Mouse (Mus musculus) megakaryocyte, adult 5-6 weeks (primary cell): ENCODE data around the gene Nynrin. TPM values are rescaled to one million over a fixed set of nuclear protein-coding genes. Genes with fewer than 3 reads are reported as not detected.

Experiments
- ATAC-seq: 2 replicates; pipeline ENCODE4 v1.8.0; 2016; ENCODE audit warnings: mild to moderate bottlenecking, inconsistent platforms; ENCODE audit not compliant: poor library complexity, severe bottlenecking
- total RNA-seq, 2 experiments: library from RNA; stranded (forward) in 1 of 2; stranded (reverse) in 1 of 2; fragments of 153-499, 151-499 nt in 1 of 2; fragments of 221-1000, 200-1000 nt in 1 of 2; gene quantifications; 2 replicates each; pipeline versions ENCODE4 v1.2.3 to v1.2.4; 2015 to 2017

The Nynrin gene
- total RNA-seq, 2 experiments from 2014 or later = 1.4 to 1.6 TPM

DNA sequence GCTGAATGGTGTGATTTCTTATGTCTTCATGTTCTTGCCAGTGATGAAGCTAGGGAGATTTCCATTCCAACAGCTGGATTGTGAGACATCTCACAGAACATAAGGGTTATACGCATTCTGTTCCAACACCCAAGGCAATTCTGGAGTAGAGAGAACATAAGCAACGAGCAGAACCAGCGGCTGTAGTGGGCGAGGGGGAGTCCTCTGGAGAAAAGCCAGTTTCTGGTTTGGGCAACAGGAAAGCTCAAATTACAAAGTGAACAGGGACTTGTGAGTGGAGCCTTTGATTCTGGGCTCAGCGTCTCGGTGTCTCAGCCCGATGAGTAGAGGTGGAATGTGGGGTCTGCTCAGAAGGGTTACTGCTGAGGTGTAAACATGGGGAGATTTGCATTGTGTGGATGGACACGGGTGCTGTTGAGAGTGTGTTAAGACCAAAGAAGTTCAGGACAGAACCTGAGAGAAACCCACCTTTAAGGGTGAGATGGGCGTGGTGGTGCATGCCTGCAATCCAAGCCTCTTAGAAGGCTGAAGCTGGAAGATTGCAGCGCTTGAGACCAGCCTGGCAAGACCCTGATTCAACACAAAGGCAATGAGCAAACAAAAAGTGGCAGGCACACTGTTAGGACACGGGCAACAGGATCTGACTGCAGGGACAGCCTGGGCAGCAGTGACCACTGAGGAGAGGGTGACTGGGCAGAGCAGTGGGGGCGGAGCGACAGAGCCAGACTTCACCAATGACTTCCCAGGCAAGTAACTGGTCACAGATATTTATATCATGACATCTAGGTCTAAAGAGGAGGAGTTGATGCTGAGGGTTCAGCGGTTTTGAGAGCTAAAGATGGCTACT lies 23.9 kb downstream of the Nynrin start:
- no peak for ATAC-seq

DNA sequence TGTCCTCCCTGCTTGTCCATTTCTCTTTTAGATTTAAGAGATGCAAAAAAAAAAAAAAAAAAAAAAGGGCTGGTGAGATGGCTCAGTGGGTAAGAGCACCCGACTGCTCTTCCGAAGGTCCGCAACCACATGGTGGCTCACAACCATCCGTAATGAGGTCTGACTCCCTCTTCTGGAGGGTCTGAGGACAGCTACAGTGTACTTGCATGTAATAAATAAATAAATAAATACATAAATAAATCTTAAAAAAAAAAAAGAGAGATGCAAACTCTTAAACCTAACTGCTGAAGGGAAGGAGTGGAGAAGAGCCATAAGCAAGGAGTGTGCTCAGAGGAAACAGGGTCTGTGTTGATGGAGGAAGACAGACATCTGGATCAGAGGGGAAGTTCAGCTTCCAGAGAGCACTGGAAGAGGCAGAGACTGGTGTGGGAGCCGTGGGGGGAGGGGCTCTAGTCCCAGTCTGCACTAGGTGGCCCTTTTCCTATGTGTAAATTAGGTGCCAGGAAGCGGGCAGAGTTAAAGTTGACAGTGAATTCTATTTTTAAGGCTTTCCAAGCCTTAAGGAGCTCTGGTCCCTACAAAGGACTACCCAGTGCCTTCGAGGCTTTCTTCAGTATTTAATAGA lies 24.6 kb downstream of the Nynrin start:
- no peak for ATAC-seq

DNA sequence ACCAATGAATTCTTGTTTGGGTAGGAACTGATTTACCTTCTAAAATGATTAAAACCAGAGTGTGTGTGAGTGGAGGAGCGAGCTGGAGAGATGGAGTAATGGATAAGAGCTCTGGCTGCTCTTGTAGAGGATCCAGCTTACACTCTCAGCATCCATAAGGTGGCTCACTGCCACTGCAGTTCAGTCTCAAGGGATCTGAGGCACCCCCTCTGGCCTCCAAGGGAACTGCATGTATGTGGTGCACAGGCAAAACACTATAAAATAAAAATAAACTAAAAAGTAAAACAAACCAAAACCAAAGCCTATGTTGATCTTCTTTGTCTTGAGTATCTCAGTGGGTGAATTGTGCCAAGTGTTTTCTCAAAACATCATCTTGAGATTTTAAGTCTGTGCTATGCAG lies 25.8 kb downstream of the Nynrin start:
- ATAC-seq = peak; percentile 85

DNA sequence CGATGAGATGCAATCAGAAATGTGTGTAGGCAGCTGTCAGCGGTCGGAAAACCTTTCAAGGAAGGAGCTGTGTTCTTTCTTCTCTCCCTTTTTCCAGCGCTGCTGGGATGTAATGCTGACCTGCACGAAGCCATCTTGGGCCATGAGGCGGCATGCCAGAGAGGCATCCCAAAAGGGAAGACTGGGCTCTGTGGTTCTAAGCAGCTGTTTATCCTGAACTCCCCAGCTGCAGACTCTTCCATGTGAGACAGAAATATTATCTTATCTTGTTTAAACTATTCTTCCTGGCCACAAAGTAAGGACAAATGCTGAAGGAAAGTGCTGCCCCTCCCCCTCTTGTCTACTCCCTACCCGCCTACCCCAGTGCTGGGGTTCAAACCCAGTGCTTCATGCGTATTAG lies 27.2 kb downstream of the Nynrin start:
- ATAC-seq = no peak

DNA sequence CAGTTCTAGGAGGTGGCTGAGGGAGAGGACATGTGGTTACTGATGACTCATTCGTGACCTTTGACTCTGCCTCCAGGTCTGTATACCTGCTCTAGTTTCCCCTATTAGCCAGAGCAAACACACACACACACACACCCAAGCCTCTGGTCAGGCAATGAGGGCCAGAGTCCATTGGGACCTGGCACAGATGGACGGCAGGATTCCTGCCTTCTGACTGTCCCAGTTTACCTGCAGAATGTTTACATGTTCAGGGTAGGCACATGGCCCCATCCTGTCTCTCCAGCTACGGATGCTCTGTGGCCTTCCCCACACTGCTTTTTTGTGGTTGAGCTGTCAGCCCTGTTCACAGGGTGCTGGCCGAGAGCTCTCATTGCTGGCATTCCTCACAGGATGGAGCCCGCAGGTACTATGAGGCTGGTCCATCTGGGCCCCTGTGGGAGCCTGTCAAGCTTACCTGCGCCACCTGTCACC lies 28.4 kb downstream of the Nynrin start:
- ATAC-seq = no peak

DNA sequence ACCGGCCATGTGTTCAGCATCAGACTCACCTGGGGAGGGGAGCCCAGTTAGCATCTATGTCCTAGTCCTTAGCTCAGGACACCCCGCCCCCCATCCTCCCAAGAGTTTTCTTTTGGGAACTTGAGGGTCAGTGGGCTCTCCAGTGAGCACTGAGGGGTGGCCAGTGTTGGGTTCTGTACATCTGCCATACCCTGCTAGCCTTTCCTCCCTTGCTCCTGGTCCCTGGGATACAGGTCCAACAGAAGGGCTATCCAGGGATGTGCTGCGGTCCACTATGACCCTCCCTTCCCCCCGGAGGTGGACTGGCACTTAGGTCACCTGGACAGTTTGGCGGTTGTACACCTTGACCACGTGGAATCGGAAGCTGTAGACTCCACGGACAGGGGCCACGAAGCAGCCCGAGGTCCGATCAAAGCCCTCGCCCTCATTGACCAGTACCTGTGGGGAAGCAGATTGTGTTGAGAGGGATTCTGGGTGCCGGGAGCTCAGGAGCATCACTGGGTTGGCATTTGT lies 29.4 kb downstream of the Nynrin start:
- no peak for ATAC-seq

DNA sequence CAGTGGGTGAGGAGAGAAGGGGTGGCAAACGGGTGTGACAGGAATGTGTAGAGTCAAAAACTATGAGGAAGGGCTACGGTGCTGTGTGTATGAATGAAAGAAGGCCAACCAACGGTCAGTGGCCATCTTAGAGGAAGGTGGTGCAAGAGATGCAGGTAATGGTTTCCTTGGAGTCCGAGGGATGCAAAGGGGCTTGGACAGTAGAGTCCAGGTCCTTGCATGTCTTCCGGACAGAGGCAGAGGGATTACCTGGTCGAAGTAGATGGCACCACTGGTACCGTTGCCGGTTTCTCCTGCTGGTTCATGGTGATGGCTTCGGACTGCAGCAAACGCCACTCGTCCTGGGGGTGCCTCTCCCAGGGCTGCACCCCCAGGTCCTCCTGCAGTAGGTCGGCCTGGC lies 29.9 kb downstream of the Nynrin start:
- ATAC-seq = no peak

DNA sequence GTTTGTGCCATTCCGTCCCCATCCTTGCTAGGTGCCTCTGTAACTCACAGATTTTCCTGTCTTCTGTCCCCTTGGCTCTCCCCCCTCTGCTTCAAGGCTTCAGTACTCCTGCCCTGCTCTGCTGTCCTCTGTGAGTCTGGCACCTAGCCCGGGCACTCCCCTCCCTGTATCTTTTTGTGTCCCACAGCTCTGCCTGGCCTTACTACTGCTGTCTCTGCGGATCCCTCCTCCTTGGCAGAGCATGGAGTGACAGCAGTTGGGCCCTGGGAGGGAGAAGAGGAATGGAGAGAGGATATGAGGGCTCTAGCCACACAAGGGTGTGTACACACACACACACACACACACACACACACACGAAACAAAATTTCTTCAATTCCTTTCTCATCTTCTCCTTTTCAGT lies 30.4 kb downstream of the Nynrin start, which contains the start of gene Cbln3:
Cbln3 (minus strand) TSS at position 227 of the 400 bp plus-strand sequence.
- 0 out of 2 replicates have a peak, but pooled peaks have one; percentile 2 for ATAC-seq

DNA sequence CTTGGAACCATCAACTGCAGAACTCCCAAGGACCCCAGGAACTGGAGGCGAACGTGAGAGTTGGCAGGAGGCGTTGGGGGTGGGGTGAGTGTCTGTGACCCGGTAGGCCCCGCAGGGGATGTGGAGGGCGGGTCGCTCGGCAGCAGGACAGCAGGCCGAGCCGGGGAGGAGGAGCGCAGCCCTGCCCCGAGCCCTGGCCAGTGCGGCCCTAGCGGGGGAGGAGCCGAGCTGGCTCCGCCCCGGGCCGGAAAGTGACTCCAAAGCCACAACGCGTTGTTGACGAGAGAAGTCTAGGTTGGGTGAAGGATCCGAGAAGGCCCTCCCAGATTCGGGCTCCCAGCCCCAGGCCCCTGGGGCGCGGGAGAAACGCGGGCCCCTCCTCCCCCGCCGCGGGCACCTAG lies 30.9 kb downstream of the Nynrin start, which contains the start of gene Khnyn:
Khnyn (plus strand) TSS at position 235 of the 401 bp plus-strand sequence.
- ATAC-seq = peak; percentile 84

DNA sequence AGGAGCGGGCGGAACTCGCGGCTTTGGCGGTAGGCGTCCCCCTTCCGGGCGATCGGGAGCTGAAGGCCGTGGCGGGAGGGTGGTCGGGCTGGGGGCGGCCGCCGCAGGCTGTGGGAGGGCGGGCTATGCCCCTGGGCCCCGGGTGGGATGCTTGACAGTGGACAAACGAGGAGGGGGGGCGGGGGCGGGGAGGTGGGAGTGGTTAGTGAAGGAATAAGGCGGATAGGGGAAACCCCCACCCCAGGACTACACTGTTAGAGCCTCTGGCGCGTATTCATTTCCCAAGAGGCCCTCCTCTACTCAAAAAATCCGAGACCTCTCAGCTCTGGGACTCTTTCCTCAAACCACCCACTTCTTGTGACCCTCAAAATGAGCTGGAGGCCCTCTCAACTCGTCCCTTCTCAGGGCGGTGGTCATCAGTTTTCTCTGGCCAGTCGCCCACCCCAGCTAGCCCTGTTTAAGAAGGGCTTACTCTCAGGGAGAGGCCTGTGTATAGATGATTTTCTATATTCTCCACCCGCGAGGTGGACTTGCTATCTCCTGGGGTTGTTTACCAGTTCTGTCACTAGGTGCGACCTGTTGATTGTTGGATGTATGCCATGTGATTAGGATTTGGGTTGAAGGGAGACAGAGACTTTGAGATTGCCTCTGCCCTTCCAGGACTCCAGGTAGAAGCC lies 31.4 kb downstream of the Nynrin start:
- peak; percentile 7 for ATAC-seq

DNA sequence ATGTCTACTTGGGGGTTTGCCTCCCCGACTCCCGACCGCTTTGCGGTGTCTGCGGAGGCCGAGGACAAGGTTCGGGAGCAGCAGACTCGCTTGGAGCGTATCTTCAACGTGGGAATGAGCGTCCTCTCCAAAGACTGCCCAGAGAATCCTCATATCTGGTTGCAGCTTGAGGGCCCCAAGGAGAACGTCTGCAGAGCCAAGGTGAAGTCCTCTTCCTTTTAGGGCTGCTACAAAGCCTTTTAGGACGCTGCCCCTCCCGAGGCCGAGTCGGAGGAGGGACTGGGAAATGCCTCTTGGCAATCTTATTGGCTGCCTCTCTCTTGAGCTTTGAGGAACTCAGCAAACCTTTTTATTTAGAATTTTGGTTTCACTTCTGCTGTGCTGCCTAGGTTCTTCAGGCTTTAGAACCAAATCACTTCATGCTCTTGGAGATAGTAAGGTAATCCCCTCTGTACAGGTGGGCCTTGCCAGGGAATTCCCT lies 32.0 kb downstream of the Nynrin start:
- peak; percentile 69 for ATAC-seq

DNA sequence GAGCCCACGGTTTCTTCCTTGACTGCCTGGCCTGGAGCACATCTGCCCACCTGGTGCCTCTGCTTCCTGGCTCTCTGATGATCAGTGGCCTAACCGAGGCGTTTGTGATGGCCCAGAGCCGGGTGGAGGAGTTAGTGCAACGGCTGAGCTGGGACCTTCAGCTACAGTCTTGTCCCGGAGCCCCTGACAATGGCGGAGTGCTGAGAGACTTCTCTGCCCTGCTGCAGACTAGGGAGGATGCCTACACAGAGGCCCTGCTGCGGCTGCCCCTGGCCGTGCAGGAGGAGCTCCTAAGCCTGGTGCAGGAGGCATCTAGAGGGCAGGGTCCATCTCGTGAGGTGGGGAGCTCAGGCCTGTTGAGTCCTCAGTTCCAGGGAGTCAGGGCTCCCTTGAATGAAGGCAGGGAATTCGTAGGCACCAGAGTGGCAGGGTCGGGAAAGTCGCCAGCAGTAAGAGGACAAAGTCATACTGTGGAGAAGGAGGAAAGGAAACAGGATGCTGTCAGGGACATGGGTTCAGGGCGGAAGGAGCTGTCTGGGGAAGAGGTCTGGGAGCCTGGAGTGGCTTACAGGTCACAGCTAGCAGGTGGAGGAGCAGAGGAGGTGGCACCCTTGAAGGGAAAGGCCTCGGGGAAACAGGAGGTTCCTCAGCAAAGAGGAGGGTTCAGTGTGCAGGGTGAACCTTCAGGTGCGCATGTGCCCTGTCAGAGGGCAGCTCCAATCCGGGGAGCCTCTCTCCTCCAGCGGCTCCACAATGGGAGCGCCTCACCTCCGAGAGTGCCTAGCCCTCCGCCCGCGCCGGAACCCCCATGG lies 33.0 kb downstream of the Nynrin start:
- ATAC-seq = no peak

DNA sequence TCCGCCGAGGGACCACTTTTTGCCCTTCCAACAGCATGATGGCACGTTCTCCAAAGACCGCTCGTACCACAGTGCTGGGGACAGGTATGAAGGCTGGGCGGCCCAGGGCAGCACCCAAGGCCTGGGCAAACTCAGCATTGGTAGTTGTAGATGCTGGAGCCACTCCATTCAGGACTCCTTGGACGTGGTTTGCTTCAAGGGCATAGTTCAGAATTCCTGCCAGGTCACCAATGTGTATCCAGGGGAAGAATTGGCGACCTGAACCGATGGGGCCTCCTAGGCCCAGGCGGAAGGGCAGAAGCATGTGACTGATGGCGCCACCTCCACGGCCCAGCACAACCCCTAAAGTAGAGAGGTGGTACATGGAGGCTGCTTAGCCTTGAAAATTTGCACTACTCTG lies 43.9 kb downstream of the Nynrin start:
- ATAC-seq = no peak

DNA sequence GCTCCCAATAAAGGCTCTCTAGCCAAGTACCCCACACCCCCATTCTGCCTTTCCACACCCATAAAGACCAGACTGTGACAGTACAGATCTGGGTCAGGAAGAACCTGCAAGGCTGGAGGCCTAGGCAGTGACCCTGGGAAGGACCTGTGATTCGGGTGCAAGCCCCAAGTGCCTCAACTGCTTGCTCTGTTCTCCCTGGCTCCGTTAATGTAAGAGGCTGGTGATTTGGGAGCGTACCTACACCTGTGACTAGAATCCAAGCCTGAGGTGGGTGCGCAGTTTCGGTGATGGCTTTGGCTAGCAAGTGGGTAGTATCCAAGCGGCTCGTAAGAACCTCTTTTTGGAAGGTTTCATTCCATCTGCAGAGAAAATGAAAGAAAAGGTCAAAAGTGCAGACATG lies 45.1 kb downstream of the Nynrin start:
- ATAC-seq = no peak

DNA sequence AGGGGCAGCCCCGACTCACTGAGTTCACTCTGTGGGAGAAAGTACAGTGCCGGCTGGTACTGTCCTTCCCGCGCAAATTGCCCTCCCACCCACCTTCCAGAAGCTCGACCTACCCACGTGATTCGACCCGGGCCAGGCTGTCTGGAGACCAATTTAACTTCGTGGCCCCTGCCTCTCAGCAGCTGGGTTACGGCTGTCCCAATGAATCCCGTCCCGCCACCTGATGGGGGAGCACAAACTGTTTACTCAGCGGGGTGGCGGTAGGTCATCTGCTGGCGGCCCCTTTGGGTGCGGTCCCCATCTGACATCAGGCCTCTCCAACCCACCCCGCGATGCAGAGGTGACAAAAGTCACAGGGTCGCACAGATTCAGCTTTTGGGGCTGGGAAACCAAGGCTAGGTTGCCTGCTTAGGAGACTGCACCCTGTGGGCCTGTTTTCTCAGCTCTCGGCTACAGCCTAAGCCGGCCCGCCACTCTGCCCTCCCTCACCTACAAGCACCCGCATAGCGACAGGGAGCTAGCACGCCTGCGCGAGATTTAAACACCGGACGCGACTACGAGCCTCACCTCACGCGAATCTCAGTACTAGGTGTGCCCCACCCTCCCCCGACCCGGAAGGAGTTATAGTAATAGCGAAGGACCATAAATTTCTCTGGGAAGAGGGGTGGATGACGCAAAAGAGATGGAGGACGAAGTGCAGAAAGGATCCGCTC lies 46.0 kb downstream of the Nynrin start, which contains the start of gene Sdr39u1:
Sdr39u1 (minus strand) TSS at position 593 of the 713 bp plus-strand sequence.
- ATAC-seq = peak; percentile 93

DNA sequence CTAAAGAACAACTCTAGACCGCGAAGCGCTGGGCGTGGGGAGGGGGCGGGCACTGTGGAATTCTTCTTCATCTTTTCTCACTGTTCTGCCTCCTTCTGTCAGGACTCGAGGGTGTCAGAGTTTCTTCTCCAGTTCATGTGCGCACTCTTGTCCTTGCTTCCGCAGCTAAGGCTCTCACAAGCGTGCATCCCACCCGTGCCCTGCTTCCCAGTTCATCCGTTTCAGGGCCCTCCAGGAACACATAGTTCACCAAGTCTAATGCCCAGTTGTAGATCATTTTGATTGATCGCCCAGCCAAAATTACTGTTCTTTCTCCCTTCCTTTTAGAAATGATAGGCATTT lies 46.6 kb downstream of the Nynrin start:
- ATAC-seq = no peak

DNA sequence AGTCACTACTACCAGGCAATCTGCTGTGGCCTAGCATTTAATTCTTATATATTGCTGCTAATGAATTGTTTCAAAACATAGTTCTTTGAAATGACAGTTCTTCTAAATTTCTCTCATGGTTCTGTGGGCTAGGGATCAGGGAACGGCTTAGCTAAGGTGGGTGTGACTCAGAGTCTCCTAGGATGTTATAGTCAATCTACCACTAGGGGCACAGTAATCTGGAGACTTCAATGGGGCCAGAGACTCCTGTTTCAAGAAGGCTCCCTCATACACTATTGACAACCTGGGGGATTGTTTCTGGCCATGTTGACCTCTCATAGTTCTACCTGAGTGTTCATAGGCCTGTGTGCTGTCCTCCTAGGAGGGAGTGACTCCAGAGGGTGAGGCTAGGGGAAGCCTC lies 51.7 kb downstream of the Nynrin start:
- ATAC-seq = peak; percentile 74

DNA sequence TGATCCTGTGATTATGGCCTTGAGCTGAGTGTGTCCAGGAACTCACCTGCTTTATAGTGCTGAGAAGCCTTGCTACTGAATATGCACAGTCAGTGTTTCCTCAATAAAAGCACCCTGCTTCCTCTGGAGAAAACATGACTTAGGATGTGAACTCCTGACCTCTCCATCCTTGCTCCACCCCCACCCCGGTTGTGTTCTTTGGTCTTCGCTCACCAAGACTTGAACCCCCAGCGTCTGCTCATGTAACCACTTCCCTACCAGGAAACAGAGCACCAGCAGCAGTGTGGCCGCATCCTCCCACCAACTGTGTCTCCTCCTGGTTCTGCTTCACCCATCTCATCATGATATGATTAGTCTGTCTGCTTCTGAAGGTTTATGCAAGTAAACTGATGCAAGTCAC lies 59.6 kb downstream of the Nynrin start:
- ATAC-seq = peak; percentile 51

DNA sequence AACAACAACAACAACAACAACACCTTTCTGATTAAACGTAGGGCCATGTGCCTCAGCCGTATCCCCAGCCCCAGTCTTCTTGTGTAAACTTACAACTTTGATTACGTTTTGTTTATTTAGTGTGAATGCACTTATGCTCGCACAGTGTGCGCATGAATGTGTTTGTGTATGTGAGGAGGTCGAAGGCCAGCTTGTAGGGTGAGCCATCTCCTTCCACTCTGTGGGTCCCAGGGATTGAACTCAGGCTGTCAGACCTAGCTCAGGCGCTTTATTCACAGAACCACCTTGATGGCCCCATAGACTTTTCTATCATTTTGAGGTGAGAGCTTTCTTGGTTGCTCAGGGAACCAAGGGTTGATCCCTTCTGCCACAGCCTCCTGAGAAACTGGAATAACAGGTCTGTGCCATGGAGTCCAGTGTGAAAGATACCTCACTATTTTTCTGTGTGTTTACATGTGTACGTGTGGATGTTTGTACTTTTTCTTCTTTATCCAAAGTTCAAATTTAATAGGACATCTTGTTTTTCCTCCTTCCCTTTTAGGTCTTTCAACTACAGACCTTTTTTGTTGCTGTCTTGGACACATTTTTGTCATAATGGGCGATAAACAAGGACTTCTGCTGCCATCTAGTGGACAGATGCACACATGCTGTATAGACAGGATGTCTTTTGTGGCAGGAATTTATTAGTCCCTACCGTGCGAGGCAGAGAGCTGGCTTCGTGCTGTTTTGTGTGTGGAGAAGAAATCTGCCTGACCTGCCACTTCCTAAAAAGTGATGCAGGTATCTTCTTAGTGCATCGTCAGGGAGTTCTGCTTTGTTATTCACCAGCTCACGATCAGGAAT lies 64.7 kb downstream of the Nynrin start:
- peak; percentile 94 for ATAC-seq
